Mouse (Mus musculus): ENCODE results near the gene Mettl7b. TPM values are rescaled to one million over a fixed set of nuclear protein-coding genes. Genes with fewer than 3 reads are reported as not detected.

Gene Mettl7b
- polyA plus RNA-seq, 1 experiment from 2014 or later: not detected

DNA sequence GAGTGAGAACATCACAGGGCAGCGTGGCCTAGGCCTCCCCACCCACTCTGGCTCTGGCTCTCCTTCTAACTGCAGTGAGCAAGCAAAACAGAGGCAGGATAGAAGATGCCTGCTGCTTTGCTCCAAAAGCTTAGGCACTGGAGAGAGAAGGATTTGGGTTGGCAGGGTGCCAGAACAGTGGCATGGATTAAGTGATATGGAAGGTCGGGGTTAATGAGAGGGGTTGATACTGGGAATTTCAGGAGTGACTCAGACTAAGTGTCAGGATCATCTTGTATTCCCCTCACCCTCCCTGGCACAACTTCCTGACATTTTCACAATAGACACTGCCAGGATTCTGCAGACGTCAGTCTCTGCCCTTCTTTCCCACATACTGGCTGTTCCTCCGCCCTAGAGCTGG lies 32.4 kb downstream of the Mettl7b start:
- H3K36me3 ChIP-seq (ENCODE audit: control insufficient read depth, insufficient read depth, low read length): no peaks in the 10 kb centered on the region
- no peak overlapping the region for H3K4me3 ChIP-seq (ENCODE audit: low read depth, low read length)
- WGBS: 35% methylated on average over 4 of the region's 4 CpGs
- H3K9me3 ChIP-seq (ENCODE audit: control insufficient read depth, low read length): no peaks in the 10 kb centered on the region
- H3K27ac ChIP-seq (replicated peaks; ENCODE audit: low read depth, low read length): no peak overlapping the region
- H3K27me3 ChIP-seq (replicated peaks; ENCODE audit: control insufficient read depth, insufficient read depth, low read length): peaks cover 17% of the 10 kb centered on the region
- ATAC-seq (ENCODE audit: low read depth): no peak
- DNase-seq (ENCODE audit: low spot score): no peak
- H3K9ac ChIP-seq (ENCODE audit: low read depth, low read length): no peak overlapping the region
- H3K4me1 ChIP-seq (ENCODE audit: control insufficient read depth, insufficient read depth, low read length): peaks cover 4% of the 10 kb centered on the region; the same call in 1 of the 2 replicates
- no peak overlapping the region for H3K4me2 ChIP-seq (ENCODE audit: low read depth, low read length)

GRCm38 (mm10) chr10:128923935-128924334 lies 36.9 kb downstream of the Mettl7b start, which contains the start of gene Bloc1s1:
Gene Bloc1s1, minus strand, starts transcription at chr10:128924035.
- Histone ChIP-seq H3K9me3 (ENCODE audit: control insufficient read depth, low read length) (no peaks in the 10 kb centered on the region), H3K4me2 (ENCODE audit: low read depth, low read length) (peak within 1 kb of the TSS; percentile 73), H3K4me1 (ENCODE audit: control insufficient read depth, insufficient read depth, low read length) (peaks cover 26% of the 10 kb centered on the region), H3K27ac (replicated peaks; ENCODE audit: low read depth, low read length) (peak within 1 kb of the TSS; percentile 89), H3K27me3 (replicated peaks; ENCODE audit: control insufficient read depth, insufficient read depth, low read length) (0 out of 2 replicates have a peak, but pooled peaks cover 3% of the 10 kb centered on the region), H3K9ac (ENCODE audit: low read depth, low read length) (peak within 1 kb of the TSS; percentile 79), H3K36me3 (ENCODE audit: control insufficient read depth, insufficient read depth, low read length) (no peaks in the 10 kb centered on the region), H3K4me3 (ENCODE audit: low read depth, low read length) (peak within 1 kb of the TSS; percentile 77)
- WGBS: 61% methylated on average over 9 of the region's 9 CpGs
- no peak for DNase-seq (ENCODE audit: low spot score)
- no peak for ATAC-seq (ENCODE audit: low read depth)

DNA sequence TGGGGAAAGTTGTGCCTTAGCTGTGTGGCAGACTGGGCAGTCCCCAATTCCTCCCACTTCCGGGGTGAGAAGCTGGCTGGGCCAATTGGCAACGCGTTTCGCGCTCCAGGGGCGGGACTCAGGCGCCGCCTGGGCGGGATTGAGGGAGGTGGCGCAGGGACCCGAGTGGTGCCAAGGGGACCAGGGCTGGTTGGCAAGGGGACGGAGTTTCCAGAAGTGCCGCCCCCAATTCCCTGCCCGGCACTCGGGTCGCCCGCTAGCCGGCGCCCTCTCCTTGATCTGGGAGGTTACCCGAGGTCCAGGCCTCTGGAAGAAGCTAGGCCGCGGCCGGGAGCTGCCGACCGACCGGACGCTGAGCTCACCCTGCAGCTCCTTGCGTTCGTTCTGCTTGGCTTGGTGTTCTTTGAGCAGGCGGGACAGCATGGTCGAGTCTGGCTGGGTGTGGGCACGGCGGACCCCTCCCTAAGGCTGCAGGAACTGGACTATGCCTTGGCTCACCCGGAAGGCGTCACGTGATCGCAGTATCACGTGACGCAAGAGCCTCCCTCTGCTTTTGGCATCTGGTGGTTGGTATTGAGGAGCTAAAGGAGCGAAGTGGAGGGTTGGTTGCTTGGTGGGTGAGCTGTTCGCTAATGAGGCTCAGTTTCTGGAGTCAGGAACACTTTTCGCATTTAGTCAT lies 37.6 kb downstream of the Mettl7b start:
- Histone ChIP-seq H3K4me3 (ENCODE audit: low read depth, low read length) (peak overlapping the region; percentile 77), H3K36me3 (ENCODE audit: control insufficient read depth, insufficient read depth, low read length) (peaks cover 4% of the 10 kb centered on the region; the same call in 1 of the 2 replicates), H3K4me2 (ENCODE audit: low read depth, low read length) (peak overlapping the region; percentile 73), H3K27me3 (replicated peaks; ENCODE audit: control insufficient read depth, insufficient read depth, low read length) (0 out of 2 replicates have a peak, but pooled peaks cover 3% of the 10 kb centered on the region), H3K4me1 (ENCODE audit: control insufficient read depth, insufficient read depth, low read length) (peaks cover 26% of the 10 kb centered on the region), H3K27ac (replicated peaks; ENCODE audit: low read depth, low read length) (peak overlapping the region; percentile 89), H3K9me3 (ENCODE audit: control insufficient read depth, low read length) (no peaks in the 10 kb centered on the region), H3K9ac (ENCODE audit: low read depth, low read length) (peak overlapping the region; percentile 79)
- DNase-seq (ENCODE audit: low spot score): peak; percentile 96
- peak; percentile 94 for ATAC-seq (ENCODE audit: low read depth)
- WGBS: under 1% methylated on average over 31 of the region's 42 CpGs

- peak within 1 kb of the TSS; percentile 73 for H3K4me2 ChIP-seq (ENCODE audit: low read depth, low read length)
- WGBS: 13% methylated on average over 1 of the region's 1 CpGs
- H3K9me3 ChIP-seq (ENCODE audit: control insufficient read depth, low read length): no peaks in the 10 kb centered on the region
- no peaks in the 10 kb centered on the region for H3K27me3 ChIP-seq (replicated peaks; ENCODE audit: control insufficient read depth, insufficient read depth, low read length)
- peaks cover 9% of the 10 kb centered on the region; the same call in 1 of the 2 replicates for H3K36me3 ChIP-seq (ENCODE audit: control insufficient read depth, insufficient read depth, low read length)
- peaks cover 26% of the 10 kb centered on the region for H3K4me1 ChIP-seq (ENCODE audit: control insufficient read depth, insufficient read depth, low read length)
- ATAC-seq (ENCODE audit: low read depth) (no peak), DNase-seq (ENCODE audit: low spot score) (no peak)
- peak within 1 kb of the TSS; percentile 79 for H3K9ac ChIP-seq (ENCODE audit: low read depth, low read length)
- H3K4me3 ChIP-seq (ENCODE audit: low read depth, low read length): peak within 1 kb of the TSS; percentile 77
- peak within 1 kb of the TSS; percentile 89 for H3K27ac ChIP-seq (replicated peaks; ENCODE audit: low read depth, low read length)
These were observed 38.1 kb downstream of the Mettl7b start, which contains the start of gene Rdh5 for GRCm38 (mm10) chr10:128922822-128923012. Gene Rdh5, minus strand, starts transcription at chr10:128922888.

GRCm38 (mm10) chr10:128921883-128922821 lies 38.6 kb downstream of the Mettl7b start:
- Histone ChIP-seq H3K9ac (ENCODE audit: low read depth, low read length) (peak overlapping the region; percentile 79), H3K4me3 (ENCODE audit: low read depth, low read length) (peak overlapping the region; percentile 77), H3K4me1 (ENCODE audit: control insufficient read depth, insufficient read depth, low read length) (peaks cover 26% of the 10 kb centered on the region), H3K9me3 (ENCODE audit: control insufficient read depth, low read length) (no peaks in the 10 kb centered on the region), H3K4me2 (ENCODE audit: low read depth, low read length) (peak overlapping the region; percentile 73), H3K27ac (replicated peaks; ENCODE audit: low read depth, low read length) (peak overlapping the region; percentile 89), H3K36me3 (ENCODE audit: control insufficient read depth, insufficient read depth, low read length) (peaks cover 14% of the 10 kb centered on the region), H3K27me3 (replicated peaks; ENCODE audit: control insufficient read depth, insufficient read depth, low read length) (no peaks in the 10 kb centered on the region)
- DNase-seq (ENCODE audit: low spot score): peak; percentile 76
- 72% methylated on average over 16 of the region's 16 CpGs for WGBS
- no peak for ATAC-seq (ENCODE audit: low read depth)

DNA sequence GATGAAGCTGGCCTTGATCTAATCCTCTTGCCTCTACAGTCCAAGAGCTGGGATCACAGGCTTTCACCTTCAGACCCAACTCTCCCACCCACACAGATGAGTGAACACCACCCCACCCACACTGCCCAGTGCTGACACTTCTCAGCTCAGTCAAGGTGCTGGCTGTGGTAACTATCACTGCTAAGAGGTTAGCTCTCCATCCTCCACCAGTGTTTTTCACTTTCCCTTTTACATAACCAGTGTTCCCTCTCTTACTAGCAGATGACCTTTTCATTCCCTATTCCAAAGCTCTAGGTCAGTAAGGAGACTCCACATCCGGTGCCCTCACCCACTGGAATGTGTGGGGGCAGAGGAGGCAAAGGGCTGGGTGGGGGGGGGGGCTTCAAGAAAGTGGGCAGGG lies 39.5 kb downstream of the Mettl7b start:
- Histone ChIP-seq H3K4me1 (ENCODE audit: control insufficient read depth, insufficient read depth, low read length) (peaks cover 26% of the 10 kb centered on the region), H3K27ac (replicated peaks; ENCODE audit: low read depth, low read length) (peak overlapping the region; percentile 55; the same call in 1 of the 2 replicates), H3K9ac (ENCODE audit: low read depth, low read length) (peak overlapping the region; percentile 14; the same call in 1 of the 2 replicates), H3K36me3 (ENCODE audit: control insufficient read depth, insufficient read depth, low read length) (peaks cover 23% of the 10 kb centered on the region), H3K4me2 (ENCODE audit: low read depth, low read length) (no peak overlapping the region), H3K9me3 (ENCODE audit: control insufficient read depth, low read length) (no peaks in the 10 kb centered on the region), H3K4me3 (ENCODE audit: low read depth, low read length) (no peak overlapping the region), H3K27me3 (replicated peaks; ENCODE audit: control insufficient read depth, insufficient read depth, low read length) (no peaks in the 10 kb centered on the region)
- no peak for ATAC-seq (ENCODE audit: low read depth)
- no peak for DNase-seq (ENCODE audit: low spot score)
- WGBS: 32% methylated on average over 1 of the region's 1 CpGs

- Histone ChIP-seq H3K9ac (ENCODE audit: low read depth, low read length) (no peak overlapping the region), H3K36me3 (ENCODE audit: control insufficient read depth, insufficient read depth, low read length) (peaks cover 27% of the 10 kb centered on the region), H3K27me3 (replicated peaks; ENCODE audit: control insufficient read depth, insufficient read depth, low read length) (no peaks in the 10 kb centered on the region), H3K27ac (replicated peaks; ENCODE audit: low read depth, low read length) (0 out of 2 replicates have a peak overlapping the region, but pooled peaks have one; percentile 55), H3K4me3 (ENCODE audit: low read depth, low read length) (no peak overlapping the region), H3K4me2 (ENCODE audit: low read depth, low read length) (no peak overlapping the region; the same call in 1 of the 2 replicates), H3K4me1 (ENCODE audit: control insufficient read depth, insufficient read depth, low read length) (peaks cover 26% of the 10 kb centered on the region), H3K9me3 (ENCODE audit: control insufficient read depth, low read length) (no peaks in the 10 kb centered on the region)
- DNase-seq (ENCODE audit: low spot score): peak; percentile 70
- WGBS: 32% methylated on average over 3 of the region's 3 CpGs
- ATAC-seq (ENCODE audit: low read depth): no peak
These were observed 40.0 kb downstream of the Mettl7b start for GRCm38 (mm10) chr10:128920736-128921161.

DNA sequence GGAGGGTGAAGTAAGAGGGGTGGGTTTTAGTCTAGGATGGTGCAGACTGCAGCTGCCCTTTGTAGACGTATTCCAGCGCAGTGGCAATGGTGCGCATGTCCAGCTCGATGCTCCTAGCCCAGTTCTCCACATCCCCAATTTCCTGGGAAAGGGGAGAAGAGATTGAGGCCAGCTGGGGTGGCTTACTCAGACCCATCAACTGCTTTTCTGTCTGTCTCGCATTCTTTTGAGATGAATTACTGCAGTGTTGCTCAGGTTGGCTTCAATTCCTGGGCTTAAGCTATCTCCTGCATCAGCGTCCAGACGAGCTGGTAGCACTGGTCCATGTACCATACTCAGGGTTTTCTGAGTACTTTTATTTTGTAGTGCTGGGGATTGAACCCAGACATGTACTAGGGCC lies 40.8 kb downstream of the Mettl7b start:
- no peak overlapping the region for H3K9ac ChIP-seq (ENCODE audit: low read depth, low read length)
- DNase-seq (ENCODE audit: low spot score) (no peak), ATAC-seq (ENCODE audit: low read depth) (no peak)
- H3K27ac ChIP-seq (replicated peaks; ENCODE audit: low read depth, low read length): no peak overlapping the region; the same call in 1 of the 2 replicates
- H3K36me3 ChIP-seq (ENCODE audit: control insufficient read depth, insufficient read depth, low read length): peaks cover 32% of the 10 kb centered on the region
- WGBS: 62% methylated on average over 7 of the region's 7 CpGs
- no peaks in the 10 kb centered on the region for H3K27me3 ChIP-seq (replicated peaks; ENCODE audit: control insufficient read depth, insufficient read depth, low read length)
- no peak overlapping the region for H3K4me3 ChIP-seq (ENCODE audit: low read depth, low read length)
- H3K9me3 ChIP-seq (ENCODE audit: control insufficient read depth, low read length): no peaks in the 10 kb centered on the region
- H3K4me1 ChIP-seq (ENCODE audit: control insufficient read depth, insufficient read depth, low read length): peaks cover 26% of the 10 kb centered on the region
- no peak overlapping the region for H3K4me2 ChIP-seq (ENCODE audit: low read depth, low read length)

Data from embryonic facial prominence, embryonic 14.5 days (tissue).